Mouse (Mus musculus): ENCODE results near the gene Napepld. TPM values are rescaled to one million over a fixed set of nuclear protein-coding genes. Genes with fewer than 3 reads are reported as not detected.

Gene Napepld
- polyA plus RNA-seq, 1 experiment = 14.4 TPM

GRCm38 (mm10) chr5:21651885-21652612 lies 49.1 kb downstream of the Napepld start:
- H3K4me1 ChIP-seq (ENCODE audit: control insufficient read depth, insufficient read depth, low read length) = no peaks in the 10 kb centered on the region
- H3K27me3 ChIP-seq (ENCODE audit: control insufficient read depth, insufficient read depth, low read length) = no peaks in the 10 kb centered on the region
- TF ChIP-seq CTCF (IDR thresholded peaks at IDR 0.05; ENCODE audit: control insufficient read depth, insufficient read depth, insufficient replicate concordance, low read depth, low read length) = no peak
- TF ChIP-seq POLR2A (IDR thresholded peaks at IDR 0.05; ENCODE audit: control insufficient read depth, low read depth, low read length) = no peak
- H3K4me3 ChIP-seq (ENCODE audit: control insufficient read depth, low read depth, low read length) = no peak overlapping the region
- H3K27ac ChIP-seq (ENCODE audit: control insufficient read depth, insufficient read depth, low read depth, low read length) = no peak overlapping the region
- no peaks in the 10 kb centered on the region for H3K36me3 ChIP-seq (ENCODE audit: control insufficient read depth, insufficient read depth, low read length)

- no peak overlapping the region for H3K27ac ChIP-seq (ENCODE audit: control insufficient read depth, insufficient read depth, low read depth, low read length)
- H3K36me3 ChIP-seq (ENCODE audit: control insufficient read depth, insufficient read depth, low read length) = no peaks in the 10 kb centered on the region
- no peak for TF ChIP-seq POLR2A (IDR thresholded peaks at IDR 0.05; ENCODE audit: control insufficient read depth, low read depth, low read length)
- no peak for TF ChIP-seq CTCF (IDR thresholded peaks at IDR 0.05; ENCODE audit: control insufficient read depth, insufficient read depth, insufficient replicate concordance, low read depth, low read length)
- H3K4me3 ChIP-seq (ENCODE audit: control insufficient read depth, low read depth, low read length) = no peak overlapping the region
- H3K27me3 ChIP-seq (ENCODE audit: control insufficient read depth, insufficient read depth, low read length) = no peaks in the 10 kb centered on the region
- peaks cover 2% of the 10 kb centered on the region for H3K4me1 ChIP-seq (ENCODE audit: control insufficient read depth, insufficient read depth, low read length)
These were observed 50.5 kb downstream of the Napepld start for GRCm38 (mm10) chr5:21650736-21651135.

- no peak for TF ChIP-seq CTCF (IDR thresholded peaks at IDR 0.05; ENCODE audit: control insufficient read depth, insufficient read depth, insufficient replicate concordance, low read depth, low read length)
- no peak for TF ChIP-seq POLR2A (IDR thresholded peaks at IDR 0.05; ENCODE audit: control insufficient read depth, low read depth, low read length)
- no peaks in the 10 kb centered on the region for H3K36me3 ChIP-seq (ENCODE audit: control insufficient read depth, insufficient read depth, low read length)
- H3K27me3 ChIP-seq (ENCODE audit: control insufficient read depth, insufficient read depth, low read length) = no peaks in the 10 kb centered on the region
- H3K4me3 ChIP-seq (ENCODE audit: control insufficient read depth, low read depth, low read length) = peak overlapping the region; percentile 95
- peak overlapping the region; percentile 67; the same call in 1 of the 2 replicates for H3K27ac ChIP-seq (ENCODE audit: control insufficient read depth, insufficient read depth, low read depth, low read length)
- peaks cover 9% of the 10 kb centered on the region for H3K4me1 ChIP-seq (ENCODE audit: control insufficient read depth, insufficient read depth, low read length)
These were observed 55.1 kb downstream of the Napepld start for GRCm38 (mm10) chr5:21646133-21646491.

GRCm38 (mm10) chr5:21645439-21646132 lies 55.6 kb downstream of the Napepld start, which contains the start of the genes Fbxl13 and Armc10:
Gene Fbxl13, minus strand, starts transcription at chr5:21645634.
Gene Armc10, plus strand, starts transcription at chr5:21645813.
- TF ChIP-seq POLR2A (IDR thresholded peaks at IDR 0.05; ENCODE audit: control insufficient read depth, low read depth, low read length) (peak; percentile 85; the same call in 1 of the 2 replicates), CTCF (IDR thresholded peaks at IDR 0.05; ENCODE audit: control insufficient read depth, insufficient read depth, insufficient replicate concordance, low read depth, low read length) (no peak)
- Histone ChIP-seq H3K4me3 (ENCODE audit: control insufficient read depth, low read depth, low read length) (peak within 1 kb of the TSS; percentile 95), H3K36me3 (ENCODE audit: control insufficient read depth, insufficient read depth, low read length) (no peaks in the 10 kb centered on the region), H3K4me1 (ENCODE audit: control insufficient read depth, insufficient read depth, low read length) (peaks cover 9% of the 10 kb centered on the region), H3K27ac (ENCODE audit: control insufficient read depth, insufficient read depth, low read depth, low read length) (peak within 1 kb of the TSS; percentile 75), H3K27me3 (ENCODE audit: control insufficient read depth, insufficient read depth, low read length) (no peaks in the 10 kb centered on the region)

- H3K4me1 ChIP-seq (ENCODE audit: control insufficient read depth, insufficient read depth, low read length) = peaks cover 9% of the 10 kb centered on the region
- H3K36me3 ChIP-seq (ENCODE audit: control insufficient read depth, insufficient read depth, low read length) = no peaks in the 10 kb centered on the region
- peak overlapping the region; percentile 75 for H3K27ac ChIP-seq (ENCODE audit: control insufficient read depth, insufficient read depth, low read depth, low read length)
- H3K27me3 ChIP-seq (ENCODE audit: control insufficient read depth, insufficient read depth, low read length) = no peaks in the 10 kb centered on the region
- peak overlapping the region; percentile 95 for H3K4me3 ChIP-seq (ENCODE audit: control insufficient read depth, low read depth, low read length)
- TF ChIP-seq CTCF (IDR thresholded peaks at IDR 0.05; ENCODE audit: control insufficient read depth, insufficient read depth, insufficient replicate concordance, low read depth, low read length) (no peak), POLR2A (IDR thresholded peaks at IDR 0.05; ENCODE audit: control insufficient read depth, low read depth, low read length) (no peak)
These were observed 56.2 kb downstream of the Napepld start for GRCm38 (mm10) chr5:21644891-21645438.

GRCm38 (mm10) chr5:21643606-21644005 lies 57.6 kb downstream of the Napepld start:
- no peak overlapping the region for H3K27ac ChIP-seq (ENCODE audit: control insufficient read depth, insufficient read depth, low read depth, low read length)
- no peaks in the 10 kb centered on the region for H3K36me3 ChIP-seq (ENCODE audit: control insufficient read depth, insufficient read depth, low read length)
- TF ChIP-seq CTCF (IDR thresholded peaks at IDR 0.05; ENCODE audit: control insufficient read depth, insufficient read depth, insufficient replicate concordance, low read depth, low read length) (no peak), POLR2A (IDR thresholded peaks at IDR 0.05; ENCODE audit: control insufficient read depth, low read depth, low read length) (no peak)
- H3K4me1 ChIP-seq (ENCODE audit: control insufficient read depth, insufficient read depth, low read length) = peaks cover 9% of the 10 kb centered on the region
- no peaks in the 10 kb centered on the region for H3K27me3 ChIP-seq (ENCODE audit: control insufficient read depth, insufficient read depth, low read length)
- peak overlapping the region; percentile 75 for H3K4me3 ChIP-seq (ENCODE audit: control insufficient read depth, low read depth, low read length)

- Histone ChIP-seq H3K4me3 (ENCODE audit: control insufficient read depth, low read depth, low read length) (no peak overlapping the region), H3K36me3 (ENCODE audit: control insufficient read depth, insufficient read depth, low read length) (no peaks in the 10 kb centered on the region), H3K27ac (ENCODE audit: control insufficient read depth, insufficient read depth, low read depth, low read length) (no peak overlapping the region), H3K27me3 (ENCODE audit: control insufficient read depth, insufficient read depth, low read length) (no peaks in the 10 kb centered on the region), H3K4me1 (ENCODE audit: control insufficient read depth, insufficient read depth, low read length) (peaks cover 7% of the 10 kb centered on the region)
- TF ChIP-seq CTCF (IDR thresholded peaks at IDR 0.05; ENCODE audit: control insufficient read depth, insufficient read depth, insufficient replicate concordance, low read depth, low read length) = no peak
- TF ChIP-seq POLR2A (IDR thresholded peaks at IDR 0.05; ENCODE audit: control insufficient read depth, low read depth, low read length) = no peak
These were observed 60.2 kb downstream of the Napepld start for GRCm38 (mm10) chr5:21640961-21641360.

Measured in testis, adult 2 months (tissue).